Comparison of ENCODE assay signal across 12 mouse cellular contexts in the genomic region with DNA sequence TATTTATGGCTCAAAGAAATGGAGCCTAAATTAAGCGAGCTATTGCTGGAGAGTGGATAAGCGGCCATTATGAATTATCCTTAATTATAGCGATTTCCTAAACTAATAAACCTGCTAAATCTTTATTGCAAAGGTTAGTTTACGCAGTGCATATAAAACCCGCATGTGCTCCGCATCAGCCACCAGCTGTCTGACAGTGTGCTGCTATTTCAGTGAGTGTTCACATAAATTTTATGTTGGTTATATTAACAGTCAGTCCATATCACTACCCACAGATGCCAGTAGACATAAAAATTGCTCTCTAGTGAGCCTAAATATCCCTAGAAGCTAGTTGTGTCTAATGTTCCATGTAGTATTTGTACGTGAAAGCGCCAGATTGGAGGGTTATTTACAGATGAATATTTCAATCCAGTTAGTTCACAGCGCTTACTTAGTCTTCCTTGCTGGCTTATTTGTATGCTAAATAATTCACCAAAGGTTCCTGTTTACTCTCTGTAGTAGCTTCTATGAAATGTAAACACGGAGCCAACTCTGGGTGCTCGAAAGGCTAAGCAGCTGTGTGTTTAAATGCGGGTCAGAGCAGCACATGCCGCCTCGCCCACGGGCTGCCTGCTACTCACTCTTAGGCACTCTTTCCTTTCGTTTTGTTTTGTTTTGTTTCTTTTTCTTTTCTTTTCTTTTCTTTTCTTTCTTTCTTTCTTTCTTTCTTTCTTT.
A peak's percentile ranks its signal among the peaks of the same experiment; 100 is the strongest.
DNase-seq lines count a peak whose midpoint lies in the region; ATAC-seq and TF ChIP-seq lines count a peak whose summit lies in the region.
"Had no signal": no experiment of that assay in that cellular context is flagged by ENCODE, and none has a peak within 500 bp of the region (broad histone marks: within the 10 kb centered on the region; RNA-seq: fewer than 3 reads in every experiment).

No protein-coding gene starts in this region.

- H3K27ac ChIP-seq in gastrocnemius, adult 2 months = peak overlapping the region; percentile 92
- peak overlapping the region; percentile 36 for H3K27ac ChIP-seq in hindbrain, embryonic 15.5 days (replicated peaks)
- no peak overlapping the region for H3K27ac ChIP-seq in hindbrain, embryonic 13.5 days
- no peak overlapping the region for H3K27ac ChIP-seq in lung, postnatal 0 days (ENCODE audit: low read length)
- H3K27ac ChIP-seq: liver, embryonic 12.5 days had no signal

- ATAC-seq in hindbrain, embryonic 15.5 days (ENCODE audit: low FRiP score, low read depth) = no peak
- ATAC-seq in hindbrain, embryonic 13.5 days (ENCODE audit: low FRiP score) = no peak
- ATAC-seq in lung, postnatal 0 days = peak; percentile 70
- ATAC-seq: liver, embryonic 12.5 days had no signal

- H3K9me3 ChIP-seq in hindbrain, embryonic 15.5 days = no peaks in the 10 kb centered on the region
- H3K9me3 ChIP-seq in hindbrain, embryonic 13.5 days = no peaks in the 10 kb centered on the region
- no peaks in the 10 kb centered on the region for H3K9me3 ChIP-seq in lung, postnatal 0 days (ENCODE audit: low read length)
- H3K9me3 ChIP-seq: liver, embryonic 12.5 days had no signal

- H3K9ac ChIP-seq in hindbrain, embryonic 15.5 days = no peak overlapping the region
- no peak overlapping the region for H3K9ac ChIP-seq in hindbrain, embryonic 13.5 days
- no peak overlapping the region for H3K9ac ChIP-seq in lung, postnatal 0 days (replicated peaks; ENCODE audit: low read depth)
- H3K9ac ChIP-seq: liver, embryonic 12.5 days had no signal

- no peaks in the 10 kb centered on the region for H3K36me3 ChIP-seq in hindbrain, embryonic 15.5 days
- H3K36me3 ChIP-seq in hindbrain, embryonic 13.5 days = no peaks in the 10 kb centered on the region; the same call in 1 of the 2 replicates
- H3K36me3 ChIP-seq in lung, postnatal 0 days (ENCODE audit: insufficient read depth, low read length) = 0 out of 2 replicates have a peak, but pooled peaks cover 5% of the 10 kb centered on the region

- TF ChIP-seq EP300 in lung, postnatal 0 days (IDR thresholded peaks at IDR 0.05) = no peak

- H3K4me2 ChIP-seq in hindbrain, embryonic 15.5 days = no peak overlapping the region
- H3K4me2 ChIP-seq in hindbrain, embryonic 13.5 days = no peak overlapping the region
- H3K4me2 ChIP-seq in lung, postnatal 0 days (replicated peaks; ENCODE audit: low read depth, low read length) = peak overlapping the region; percentile 34
- H3K4me2 ChIP-seq: liver, embryonic 12.5 days had no signal

- H3K4me1 ChIP-seq in hindbrain, embryonic 15.5 days (replicated peaks) = peaks cover 38% of the 10 kb centered on the region
- H3K4me1 ChIP-seq in hindbrain, embryonic 13.5 days (replicated peaks) = peaks cover 71% of the 10 kb centered on the region
- no peaks in the 10 kb centered on the region; the same call in 1 of the 2 replicates for H3K4me1 ChIP-seq in lung, postnatal 0 days (ENCODE audit: insufficient read depth, low read depth, low read length)

- no peak for TF ChIP-seq CTCF in gastrocnemius, adult 2 months (IDR thresholded peaks at IDR 0.05)
- TF ChIP-seq CTCF in lung, postnatal 0 days (IDR thresholded peaks at IDR 0.05) = no peak

- peak overlapping the region; percentile 67 for H3K4me3 ChIP-seq in gastrocnemius, adult 2 months
- H3K4me3 ChIP-seq in hindbrain, embryonic 15.5 days = no peak overlapping the region
- no peak overlapping the region for H3K4me3 ChIP-seq in hindbrain, embryonic 13.5 days
- H3K4me3 ChIP-seq in lung, postnatal 0 days (ENCODE audit: low read depth, low read length) = no peak overlapping the region
- H3K4me3 ChIP-seq: liver, embryonic 12.5 days had no signal

- DNase-seq in gastrocnemius, adult 2 months = no peak
- DNase-seq in gastrocnemius, postnatal 36 days = no peak
- DNase-seq in lung, postnatal 0 days (ENCODE audit: low spot score) = peak; percentile 61
- no peak for DNase-seq in lung, postnatal 14 days
- peak; percentile 44 for DNase-seq in lung, postnatal 36 days
- DNase-seq in urinary bladder, postnatal 4 days (ENCODE audit: low spot score in 2 of 2) = no peak
- DNase-seq: cerebellum, postnatal 10 days; thymus, adult 2 months had no signal

- 38% methylated on average over 16 of the region's 16 CpGs for WGBS in hindbrain, embryonic 15.5 days
- WGBS in hindbrain, embryonic 13.5 days = 46% methylated on average over 16 of the region's 16 CpGs
- 32% methylated on average over 16 of the region's 16 CpGs for WGBS in lung, postnatal 0 days

- peaks cover 30% of the 10 kb centered on the region for H3K27me3 ChIP-seq in hindbrain, embryonic 15.5 days
- peaks cover 67% of the 10 kb centered on the region for H3K27me3 ChIP-seq in hindbrain, embryonic 13.5 days
- no peaks in the 10 kb centered on the region for H3K27me3 ChIP-seq in lung, postnatal 0 days (replicated peaks; ENCODE audit: insufficient read depth, low read length)
- H3K27me3 ChIP-seq: liver, embryonic 12.5 days; megakaryocyte, embryonic 14.5 days had no signal

- intact Hi-C loops in gastrocnemius, adult 2 months (cut with DNase I) = loop anchor here (10.0 kb wide), 1 partner anchor 246 kb away; no protein-coding TSS in a partner anchor
- intact Hi-C loops in gastrocnemius, postnatal 36 days (cut with DNase I) = no loop called here

Comparison
In these comparisons a context has a peak if more than half of its experiments do, and no peak if none do; other contexts are left out.
1. DNase-seq: peak in lung, postnatal 0 days (single experiment) and lung, postnatal 36 days (single experiment); none in gastrocnemius, adult 2 months (single experiment), gastrocnemius, postnatal 36 days (0 of 2), lung, postnatal 14 days (single experiment) and urinary bladder, postnatal 4 days (0 of 2).
2. H3K27ac ChIP-seq: peak in gastrocnemius, adult 2 months (single experiment) and hindbrain, embryonic 15.5 days (single experiment); none in hindbrain, embryonic 13.5 days (single experiment) and lung, postnatal 0 days (single experiment).